Mouse (Mus musculus): Measurements from ENCODE around the gene Cxcl16. TPM values are rescaled to one million over a fixed set of nuclear protein-coding genes. Genes with fewer than 3 reads are reported as not detected.
"Not testable (repeated sequence)": the region's sequence is repeated elsewhere in the genome, so short reads cannot be mapped to it uniquely, and the experiment has no call there.

Gene Cxcl16
- polyA plus RNA-seq, 1 experiment from 2014 or later, result 9.0 TPM

DNA sequence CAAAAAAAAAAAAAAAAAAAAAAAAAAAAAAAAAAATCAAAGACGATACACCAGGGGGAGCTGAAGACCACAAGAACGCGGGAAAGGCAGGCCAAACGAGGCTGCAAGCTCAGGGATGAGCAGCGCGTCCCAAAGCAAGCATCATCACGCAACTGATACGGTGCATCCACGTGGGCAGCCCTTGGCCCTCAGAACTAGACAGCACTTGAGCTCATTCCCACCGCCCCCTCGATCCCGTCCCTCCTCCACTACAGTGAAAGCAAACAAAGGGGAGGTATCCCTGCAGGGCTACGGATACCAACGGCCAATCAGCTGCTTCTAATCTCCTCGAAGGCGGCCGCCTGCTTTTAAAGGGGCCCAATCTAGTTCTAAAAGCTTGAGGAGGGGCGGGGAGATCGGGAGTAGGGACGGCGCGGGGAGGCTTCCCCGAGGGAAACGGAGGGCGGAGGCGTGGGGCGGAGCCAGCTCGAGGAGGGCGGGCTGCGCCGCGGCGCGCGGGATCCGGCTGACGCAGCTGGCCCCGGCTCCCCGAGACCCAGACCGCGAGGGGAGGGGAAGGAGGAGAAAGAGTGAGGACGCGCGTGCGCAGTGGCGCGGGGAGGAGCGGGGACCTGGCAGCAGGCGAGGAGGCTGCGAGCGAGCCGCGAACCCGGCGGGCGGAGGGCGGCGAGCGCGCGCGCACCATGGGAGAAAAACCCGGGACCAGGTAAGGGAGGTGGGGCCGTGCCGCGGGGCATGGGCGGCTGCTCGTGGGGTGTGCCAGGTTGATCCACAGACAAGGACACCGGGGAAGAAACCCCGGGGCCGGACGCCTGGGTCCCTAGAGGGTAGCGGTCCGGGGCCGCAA is 27.5 kb downstream of the Cxcl16 start, which contains the start of gene Arrb2:
TSS of gene Arrb2 (plus strand) at position 588 of the 847 bp plus-strand sequence.
- no peaks in the 10 kb centered on the region for H3K36me3 ChIP-seq (ENCODE audit: control insufficient read depth, insufficient read depth, low read length)
- H3K9me3 ChIP-seq (replicated peaks; ENCODE audit: control insufficient read depth, low read length), result no peaks in the 10 kb centered on the region
- H3K4me1 ChIP-seq (ENCODE audit: control insufficient read depth, insufficient read depth, low read length), result peaks cover 13% of the 10 kb centered on the region
- under 1% methylated on average over 74 of the region's 75 CpGs for WGBS
- peak within 1 kb of the TSS; percentile 77 for H3K4me3 ChIP-seq (replicated peaks; ENCODE audit: low read length)
- peak; percentile 97 for ATAC-seq (ENCODE audit: insufficient read depth, low FRiP score)
- H3K27ac ChIP-seq (ENCODE audit: low read length), result peak within 1 kb of the TSS; percentile 74
- peak within 1 kb of the TSS; percentile 88 for H3K9ac ChIP-seq (ENCODE audit: low read length)
- H3K4me2 ChIP-seq (ENCODE audit: low read depth, low read length), result peak within 1 kb of the TSS; percentile 82
- no peaks in the 10 kb centered on the region for H3K27me3 ChIP-seq (ENCODE audit: control insufficient read depth, insufficient read depth, low read length)

GRCm38 (mm10) chr11:70431574-70431973 is 28.2 kb downstream of the Cxcl16 start:
- Histone ChIP-seq H3K27ac (ENCODE audit: low read length) (peak overlapping the region; percentile 32), H3K27me3 (ENCODE audit: control insufficient read depth, insufficient read depth, low read length) (no peaks in the 10 kb centered on the region)

GRCm38 (mm10) chr11:70426598-70426997 is 33.2 kb downstream of the Cxcl16 start:
- H3K9me3 ChIP-seq (replicated peaks; ENCODE audit: control insufficient read depth, low read length), result not testable (repeated sequence)

More at GRCm38 (mm10) chr11:70431574-70431973, 28.2 kb downstream of the Cxcl16 start:
- H3K4me3 ChIP-seq (replicated peaks; ENCODE audit: low read length), result peak overlapping the region; percentile 77; the same call in 1 of the 2 replicates
- H3K36me3 ChIP-seq (ENCODE audit: control insufficient read depth, insufficient read depth, low read length), result no peaks in the 10 kb centered on the region
- ATAC-seq (ENCODE audit: insufficient read depth, low FRiP score), result no peak
- 31% methylated on average over 5 of the region's 5 CpGs for WGBS
- no peaks in the 10 kb centered on the region for H3K9me3 ChIP-seq (replicated peaks; ENCODE audit: control insufficient read depth, low read length)
- peak overlapping the region; percentile 54 for H3K4me2 ChIP-seq (ENCODE audit: low read depth, low read length)
- H3K4me1 ChIP-seq (ENCODE audit: control insufficient read depth, insufficient read depth, low read length), result peaks cover 13% of the 10 kb centered on the region
- H3K9ac ChIP-seq (ENCODE audit: low read length), result peak overlapping the region; percentile 36; the same call in 1 of the 2 replicates

GRCm38 (mm10) chr11:70419486-70419885 is 40.3 kb downstream of the Cxcl16 start:
- Histone ChIP-seq H3K27ac (ENCODE audit: low read length) (no peak overlapping the region), H3K4me3 (replicated peaks; ENCODE audit: low read length) (no peak overlapping the region), H3K36me3 (ENCODE audit: control insufficient read depth, insufficient read depth, low read length) (no peaks in the 10 kb centered on the region), H3K4me2 (ENCODE audit: low read depth, low read length) (no peak overlapping the region), H3K27me3 (ENCODE audit: control insufficient read depth, insufficient read depth, low read length) (no peaks in the 10 kb centered on the region), H3K9me3 (replicated peaks; ENCODE audit: control insufficient read depth, low read length) (no peaks in the 10 kb centered on the region), H3K4me1 (ENCODE audit: control insufficient read depth, insufficient read depth, low read length) (no peaks in the 10 kb centered on the region), H3K9ac (ENCODE audit: low read length) (no peak overlapping the region)
- ATAC-seq (ENCODE audit: insufficient read depth, low FRiP score), result no peak
- WGBS, result 27% methylated on average over 5 of the region's 5 CpGs

More at GRCm38 (mm10) chr11:70426598-70426997, 33.2 kb downstream of the Cxcl16 start:
- 74% methylated on average over 6 of the region's 6 CpGs for whole genome bisulfite sequencing
- H3K27me3 ChIP-seq (ENCODE audit: control insufficient read depth, insufficient read depth, low read length); H3K4me3 ChIP-seq (replicated peaks; ENCODE audit: low read length); H3K4me1 ChIP-seq (ENCODE audit: control insufficient read depth, insufficient read depth, low read length); H3K27ac ChIP-seq (ENCODE audit: low read length); H3K9ac ChIP-seq (ENCODE audit: low read length); ATAC-seq (ENCODE audit: insufficient read depth, low FRiP score); H3K4me2 ChIP-seq (ENCODE audit: low read depth, low read length); H3K36me3 ChIP-seq (ENCODE audit: control insufficient read depth, insufficient read depth, low read length): not testable (repeated sequence)

GRCm38 (mm10) chr11:70418199-70418598 is 41.6 kb downstream of the Cxcl16 start:
- no peak for ATAC-seq (ENCODE audit: insufficient read depth, low FRiP score)

GRCm38 (mm10) chr11:70413961-70414360 is 45.8 kb downstream of the Cxcl16 start:
- H3K36me3 ChIP-seq (ENCODE audit: control insufficient read depth, insufficient read depth, low read length), result no peaks in the 10 kb centered on the region
- no peak overlapping the region for H3K27ac ChIP-seq (ENCODE audit: low read length)
- H3K4me3 ChIP-seq (replicated peaks; ENCODE audit: low read length), result no peak overlapping the region
- no peak overlapping the region for H3K4me2 ChIP-seq (ENCODE audit: low read depth, low read length)
- peaks cover 5% of the 10 kb centered on the region for H3K4me1 ChIP-seq (ENCODE audit: control insufficient read depth, insufficient read depth, low read length)
- WGBS, result 3% methylated on average over 3 of the region's 3 CpGs
- no peaks in the 10 kb centered on the region for H3K9me3 ChIP-seq (replicated peaks; ENCODE audit: control insufficient read depth, low read length)
- ATAC-seq (ENCODE audit: insufficient read depth, low FRiP score), result no peak
- no peak overlapping the region for H3K9ac ChIP-seq (ENCODE audit: low read length)
- H3K27me3 ChIP-seq (ENCODE audit: control insufficient read depth, insufficient read depth, low read length), result peaks cover 3% of the 10 kb centered on the region; the same call in 1 of the 2 replicates

More at GRCm38 (mm10) chr11:70418199-70418598, 41.6 kb downstream of the Cxcl16 start:
- no peaks in the 10 kb centered on the region for H3K4me1 ChIP-seq (ENCODE audit: control insufficient read depth, insufficient read depth, low read length)
- H3K4me3 ChIP-seq (replicated peaks; ENCODE audit: low read length), result no peak overlapping the region
- no peaks in the 10 kb centered on the region for H3K27me3 ChIP-seq (ENCODE audit: control insufficient read depth, insufficient read depth, low read length)
- H3K4me2 ChIP-seq (ENCODE audit: low read depth, low read length), result no peak overlapping the region
- H3K9ac ChIP-seq (ENCODE audit: low read length), result no peak overlapping the region
- H3K9me3 ChIP-seq (replicated peaks; ENCODE audit: control insufficient read depth, low read length), result no peaks in the 10 kb centered on the region
- WGBS, result 63% methylated on average over 4 of the region's 4 CpGs
- H3K36me3 ChIP-seq (ENCODE audit: control insufficient read depth, insufficient read depth, low read length), result no peaks in the 10 kb centered on the region
- H3K27ac ChIP-seq (ENCODE audit: low read length), result no peak overlapping the region

- no peak overlapping the region for H3K27ac ChIP-seq (ENCODE audit: low read length)
- no peaks in the 10 kb centered on the region for H3K9me3 ChIP-seq (replicated peaks; ENCODE audit: control insufficient read depth, low read length)
- 72% methylated on average over 5 of the region's 5 CpGs for WGBS
- no peak overlapping the region for H3K4me2 ChIP-seq (ENCODE audit: low read depth, low read length)
- no peak overlapping the region for H3K9ac ChIP-seq (ENCODE audit: low read length)
- H3K27me3 ChIP-seq (ENCODE audit: control insufficient read depth, insufficient read depth, low read length), result peaks cover 3% of the 10 kb centered on the region; the same call in 1 of the 2 replicates
- no peak for ATAC-seq (ENCODE audit: insufficient read depth, low FRiP score)
- H3K4me3 ChIP-seq (replicated peaks; ENCODE audit: low read length), result no peak overlapping the region
- peaks cover 16% of the 10 kb centered on the region for H3K4me1 ChIP-seq (ENCODE audit: control insufficient read depth, insufficient read depth, low read length)
- H3K36me3 ChIP-seq (ENCODE audit: control insufficient read depth, insufficient read depth, low read length), result no peaks in the 10 kb centered on the region
Observed at GRCm38 (mm10) chr11:70412591-70412990, 47.2 kb downstream of the Cxcl16 start.

- H3K9me3 ChIP-seq (replicated peaks; ENCODE audit: control insufficient read depth, low read length), result no peaks in the 10 kb centered on the region
- H3K4me2 ChIP-seq (ENCODE audit: low read depth, low read length), result peak overlapping the region; percentile 81
- WGBS, result 59% methylated on average over 6 of the region's 6 CpGs
- peaks cover 16% of the 10 kb centered on the region for H3K4me1 ChIP-seq (ENCODE audit: control insufficient read depth, insufficient read depth, low read length)
- H3K4me3 ChIP-seq (replicated peaks; ENCODE audit: low read length), result peak overlapping the region; percentile 98
- ATAC-seq (ENCODE audit: insufficient read depth, low FRiP score), result no peak
- peak overlapping the region; percentile 99 for H3K9ac ChIP-seq (ENCODE audit: low read length)
- no peaks in the 10 kb centered on the region for H3K36me3 ChIP-seq (ENCODE audit: control insufficient read depth, insufficient read depth, low read length)
- H3K27ac ChIP-seq (ENCODE audit: low read length), result no peak overlapping the region
- peaks cover 3% of the 10 kb centered on the region; the same call in 1 of the 2 replicates for H3K27me3 ChIP-seq (ENCODE audit: control insufficient read depth, insufficient read depth, low read length)
Observed at GRCm38 (mm10) chr11:70410297-70410643, 49.5 kb downstream of the Cxcl16 start.

GRCm38 (mm10) chr11:70409594-70410296 is 50.0 kb downstream of the Cxcl16 start, which contains the start of gene Pelp1:
Gene Pelp1 (minus strand): TSS chr11:70410031.
- Histone ChIP-seq H3K4me2 (ENCODE audit: low read depth, low read length) (peak within 1 kb of the TSS; percentile 81), H3K9ac (ENCODE audit: low read length) (peak within 1 kb of the TSS; percentile 99), H3K36me3 (ENCODE audit: control insufficient read depth, insufficient read depth, low read length) (no peaks in the 10 kb centered on the region), H3K4me3 (replicated peaks; ENCODE audit: low read length) (peak within 1 kb of the TSS; percentile 98), H3K9me3 (replicated peaks; ENCODE audit: control insufficient read depth, low read length) (no peaks in the 10 kb centered on the region), H3K27ac (ENCODE audit: low read length) (peak within 1 kb of the TSS; percentile 81), H3K4me1 (ENCODE audit: control insufficient read depth, insufficient read depth, low read length) (peaks cover 16% of the 10 kb centered on the region), H3K27me3 (ENCODE audit: control insufficient read depth, insufficient read depth, low read length) (peaks cover 3% of the 10 kb centered on the region; the same call in 1 of the 2 replicates)
- WGBS, result under 1% methylated on average over 59 of the region's 59 CpGs
- peak; percentile 97 for ATAC-seq (ENCODE audit: insufficient read depth, low FRiP score)
